In genomic region chrX:8143750-8144149, GRCm38 (mm10) we compare ENCODE assay signal across 8 mouse cellular contexts. TPM values are rescaled to one million over a fixed set of nuclear protein-coding genes. Genes with fewer than 3 reads are reported as not detected.
DNase-seq lines count a peak whose midpoint lies in the region; ATAC-seq and TF ChIP-seq lines count a peak whose summit lies in the region.

No protein-coding gene starts in this region.

- intact Hi-C loops in heart, postnatal 14 days (cut with DNase I), result no loop called here

- H3K4me1 ChIP-seq in heart, embryonic 14.5 days (ENCODE audit: control insufficient read depth in 2 of 2, insufficient read depth in 2 of 2, low read length in 2 of 2), result peaks cover 4 to 6% of the 10 kb centered on the region in 2 experiments; a peak in 2 of 4 replicates
- peaks cover 43% of the 10 kb centered on the region for H3K4me1 ChIP-seq in G1E (ENCODE audit: insufficient read depth, low read depth, low read length)
- H3K4me1 ChIP-seq in forebrain, embryonic 13.5 days, result peaks cover 17% of the 10 kb centered on the region
- 0 out of 2 replicates have a peak, but pooled peaks cover 7% of the 10 kb centered on the region for H3K4me1 ChIP-seq in limb, embryonic 14.5 days (ENCODE audit: control insufficient read depth, insufficient read depth, low read length)

- H3K27me3 ChIP-seq in heart, embryonic 14.5 days (ENCODE audit: control insufficient read depth, insufficient read depth, low read length), result no peaks in the 10 kb centered on the region
- no peaks in the 10 kb centered on the region for H3K27me3 ChIP-seq in G1E (ENCODE audit: insufficient read depth, low read length)
- H3K27me3 ChIP-seq in forebrain, embryonic 13.5 days, result no peaks in the 10 kb centered on the region
- no peaks in the 10 kb centered on the region for H3K27me3 ChIP-seq in limb, embryonic 14.5 days (ENCODE audit: control insufficient read depth, insufficient read depth, low read length)

- H3K4me2 ChIP-seq in heart, embryonic 14.5 days (ENCODE audit: low read length), result peak overlapping the region; percentile 70
- peak overlapping the region; percentile 86 for H3K4me2 ChIP-seq in forebrain, embryonic 13.5 days
- H3K4me2 ChIP-seq in limb, embryonic 14.5 days (replicated peaks; ENCODE audit: low read depth, low read length, severe bottlenecking), result peak overlapping the region; percentile 63

- no peaks in the 10 kb centered on the region for H3K9me3 ChIP-seq in heart, embryonic 14.5 days (ENCODE audit: control insufficient read depth, low read length)
- no peaks in the 10 kb centered on the region for H3K9me3 ChIP-seq in G1E (replicated peaks)
- H3K9me3 ChIP-seq in forebrain, embryonic 13.5 days (replicated peaks), result no peaks in the 10 kb centered on the region
- no peaks in the 10 kb centered on the region for H3K9me3 ChIP-seq in limb, embryonic 14.5 days (ENCODE audit: control insufficient read depth, low read length)

- ATAC-seq in heart, embryonic 14.5 days (ENCODE audit: insufficient number of reproducible peaks, insufficient read depth, low FRiP score, low read depth), result no peak
- ATAC-seq in G1E (ENCODE audit: extremely low read depth, insufficient number of reproducible peaks, low FRiP score, poor library complexity, severe bottlenecking), result no peak
- ATAC-seq in forebrain, embryonic 13.5 days, result no peak
- ATAC-seq in limb, embryonic 14.5 days (ENCODE audit: low FRiP score, low read depth), result no peak

- H3K4me3 ChIP-seq in heart, embryonic 14.5 days (ENCODE audit: control insufficient read depth in 1 of 2, insufficient read depth in 1 of 2, low read depth in 1 of 2, low read length in 2 of 2), result peak overlapping the region; percentile 65 to 93
- peak overlapping the region; percentile 79 for H3K4me3 ChIP-seq in G1E (ENCODE audit: low read depth, low read length)
- H3K4me3 ChIP-seq in forebrain, embryonic 13.5 days, result peak overlapping the region; percentile 59
- H3K4me3 ChIP-seq in limb, embryonic 14.5 days (replicated peaks; ENCODE audit: low read length), result peak overlapping the region; percentile 60

- TF ChIP-seq POLR2A in limb, embryonic 14.5 days (IDR thresholded peaks at IDR 0.05; ENCODE audit: borderline replicate concordance, extremely low read depth, insufficient read depth, insufficient read length), result no peak

- DNase-seq in heart, postnatal 14 days, result no peak
- no peak for DNase-seq in G1E (ENCODE audit: low spot score)
- no peak for DNase-seq in limb, embryonic 14.5 days (ENCODE audit: low spot score)
- DNase-seq in urinary bladder, adult 2 months (ENCODE audit: low spot score), result no peak
- DNase-seq in layer of hippocampus, adult 9-10 months (ENCODE audit: low spot score), result no peak
- DNase-seq in frontal cortex, postnatal 36 days (ENCODE audit: low spot score in 2 of 2), result no peak

- peak overlapping the region; percentile 94; the same call in 1 of the 2 replicates for H3K9ac ChIP-seq in heart, embryonic 14.5 days (ENCODE audit: low read length)
- H3K9ac ChIP-seq in forebrain, embryonic 13.5 days, result peak overlapping the region; percentile 83
- peak overlapping the region; percentile 78 for H3K9ac ChIP-seq in limb, embryonic 14.5 days (ENCODE audit: low read depth, low read length, severe bottlenecking)

- no peak overlapping the region for H3K27ac ChIP-seq in heart, embryonic 14.5 days (replicated peaks in 1 of 2; ENCODE audit: control insufficient read depth in 1 of 2, insufficient read depth in 1 of 2, low read depth in 2 of 2, low read length in 2 of 2)
- no peak overlapping the region for H3K27ac ChIP-seq in forebrain, embryonic 13.5 days
- H3K27ac ChIP-seq in limb, embryonic 14.5 days (replicated peaks; ENCODE audit: low read depth, low read length), result no peak overlapping the region

- 60% methylated on average over 7 of the region's 7 CpGs for WGBS in heart, embryonic 14.5 days
- WGBS in forebrain, embryonic 13.5 days, result 74% methylated on average over 7 of the region's 7 CpGs
- 80% methylated on average over 7 of the region's 7 CpGs for WGBS in limb, embryonic 14.5 days

- H3K36me3 ChIP-seq in heart, embryonic 14.5 days (ENCODE audit: control insufficient read depth, insufficient read depth, low read length), result peaks cover 52% of the 10 kb centered on the region
- H3K36me3 ChIP-seq in G1E (replicated peaks), result peaks cover 42% of the 10 kb centered on the region
- peaks cover 38% of the 10 kb centered on the region for H3K36me3 ChIP-seq in forebrain, embryonic 13.5 days (ENCODE audit: poor library complexity, severe bottlenecking)
- peaks cover 27% of the 10 kb centered on the region for H3K36me3 ChIP-seq in limb, embryonic 14.5 days (ENCODE audit: control insufficient read depth, insufficient read depth, low read length)

- TF ChIP-seq CTCF in G1E (IDR thresholded peaks at IDR 0.05; ENCODE audit: low read depth, low read length), result no peak

RNA-seq across cellular contexts. Expression of gene Rbm3, which starts 1.9 kb away (rescaled TPM):
- polyA plus RNA-seq in heart, embryonic 14.5 days (2014; fragmentation: Nextera tagmentation; extraction: Ambion mirVana), result 317 and 375 TPM in 2 replicates
- total RNA-seq in heart, postnatal 14 days (2021), result 100 to 1,000 TPM; 158 to 181 TPM
- 460 and 585 TPM in 2 replicates for total RNA-seq in G1E (2014; fragmentation: Nextera tagmentation)
- total RNA-seq in G1E (2017), result 1,150 and 1,311 TPM in 2 replicates
- 125 and 248 TPM in 2 replicates for polyA plus RNA-seq in G1E (2012)
- polyA plus RNA-seq in forebrain, embryonic 13.5 days (2015; fragmentation: Nextera tagmentation; extraction: Ambion mirVana), result 483 and 515 TPM in 2 replicates
- 355 and 465 TPM in 2 replicates for polyA plus RNA-seq in limb, embryonic 14.5 days (2012; rRNA removed)
- polyA plus RNA-seq in limb, embryonic 14.5 days (2014; fragmentation: Nextera tagmentation; extraction: Ambion mirVana), result 496 and 541 TPM in 2 replicates
- polyA plus RNA-seq in urinary bladder, adult 2 months (2012; rRNA removed), result 281 and 318 TPM in 2 replicates

RNA-seq across cellular contexts. Expression of gene Wdr13, which starts 11.1 kb away (rescaled TPM):
- polyA plus RNA-seq in heart, embryonic 14.5 days (2014; fragmentation: Nextera tagmentation; extraction: Ambion mirVana), result 22.7 and 26.0 TPM in 2 replicates
- total RNA-seq in heart, postnatal 14 days (2021), result 10 to 100 TPM; 67.7 to 71.3 TPM
- 22.2 and 31.1 TPM in 2 replicates for total RNA-seq in G1E (2014; fragmentation: Nextera tagmentation)
- 24.6 and 27.6 TPM in 2 replicates for total RNA-seq in G1E (2017)
- polyA plus RNA-seq in G1E (2012), result 30.1 and 34.3 TPM in 2 replicates
- polyA plus RNA-seq in forebrain, embryonic 13.5 days (2015; fragmentation: Nextera tagmentation; extraction: Ambion mirVana), result 36.2 and 43.6 TPM in 2 replicates
- polyA plus RNA-seq in limb, embryonic 14.5 days (2012; rRNA removed), result 90.6 and 127 TPM in 2 replicates
- polyA plus RNA-seq in limb, embryonic 14.5 days (2014; fragmentation: Nextera tagmentation; extraction: Ambion mirVana), result 18.7 and 19.7 TPM in 2 replicates
- 73.3 and 77.8 TPM in 2 replicates for polyA plus RNA-seq in urinary bladder, adult 2 months (2012; rRNA removed)

RNA-seq across cellular contexts. Expression of gene Tbc1d25, which starts 32.2 kb away (rescaled TPM):
- 10.4 and 12.0 TPM in 2 replicates for polyA plus RNA-seq in heart, embryonic 14.5 days (2014; fragmentation: Nextera tagmentation; extraction: Ambion mirVana)
- total RNA-seq in heart, postnatal 14 days (2021), result 1 to 10 TPM; 4.1 to 4.2 TPM
- total RNA-seq in G1E (2014; fragmentation: Nextera tagmentation) (9.7 and 15.0 TPM in 2 replicates), G1E (2017) (6.3 and 6.5 TPM in 2 replicates)
- polyA plus RNA-seq in G1E (2012), result 3.5 and 4.4 TPM in 2 replicates
- polyA plus RNA-seq in forebrain, embryonic 13.5 days (2015; fragmentation: Nextera tagmentation; extraction: Ambion mirVana), result 14.2 and 15.7 TPM in 2 replicates
- 19.4 and 25.3 TPM in 2 replicates for polyA plus RNA-seq in limb, embryonic 14.5 days (2012; rRNA removed)
- 12.2 and 16.2 TPM in 2 replicates for polyA plus RNA-seq in limb, embryonic 14.5 days (2014; fragmentation: Nextera tagmentation; extraction: Ambion mirVana)
- 11.2 and 11.7 TPM in 2 replicates for polyA plus RNA-seq in urinary bladder, adult 2 months (2012; rRNA removed)

RNA-seq across cellular contexts. Expression of gene Ebp, which starts 49.6 kb away (rescaled TPM):
- polyA plus RNA-seq in heart, embryonic 14.5 days (2014; fragmentation: Nextera tagmentation; extraction: Ambion mirVana), result 28.0 and 28.5 TPM in 2 replicates
- total RNA-seq in heart, postnatal 14 days (2021), result 10 to 100 TPM; 19.0 to 24.7 TPM
- total RNA-seq in G1E (2014; fragmentation: Nextera tagmentation) (11.1 and 17.1 TPM in 2 replicates), G1E (2017) (52.7 and 84.7 TPM in 2 replicates)
- polyA plus RNA-seq in G1E (2012), result 2.2 and 2.3 TPM in 2 replicates
- 21.2 and 21.5 TPM in 2 replicates for polyA plus RNA-seq in forebrain, embryonic 13.5 days (2015; fragmentation: Nextera tagmentation; extraction: Ambion mirVana)
- polyA plus RNA-seq in limb, embryonic 14.5 days (2012; rRNA removed), result 27.7 and 28.3 TPM in 2 replicates
- 32.8 and 33.4 TPM in 2 replicates for polyA plus RNA-seq in limb, embryonic 14.5 days (2014; fragmentation: Nextera tagmentation; extraction: Ambion mirVana)
- 30.5 and 33.0 TPM in 2 replicates for polyA plus RNA-seq in urinary bladder, adult 2 months (2012; rRNA removed)

RNA-seq across cellular contexts. Expression of gene Was, which starts 53.5 kb away (rescaled TPM):
- polyA plus RNA-seq in heart, embryonic 14.5 days (2014; fragmentation: Nextera tagmentation; extraction: Ambion mirVana), result 0.24 and 0.54 TPM in 2 replicates
- 1 to 10 TPM; 2.7 to 4.0 TPM for total RNA-seq in heart, postnatal 14 days (2021)
- 86.1 and 101 TPM in 2 replicates for total RNA-seq in G1E (2014; fragmentation: Nextera tagmentation)
- total RNA-seq in G1E (2017), result 99.6 and 105 TPM in 2 replicates
- 198 and 247 TPM in 2 replicates for polyA plus RNA-seq in G1E (2012)
- 0.10 TPM in 1 of 2 replicates, not detected in the other for polyA plus RNA-seq in forebrain, embryonic 13.5 days (2015; fragmentation: Nextera tagmentation; extraction: Ambion mirVana)
- polyA plus RNA-seq in limb, embryonic 14.5 days (2012; rRNA removed), result 2.6 and 3.5 TPM in 2 replicates
- polyA plus RNA-seq in limb, embryonic 14.5 days (2014; fragmentation: Nextera tagmentation; extraction: Ambion mirVana), result 0.92 and 0.97 TPM in 2 replicates
- 3.8 and 3.9 TPM in 2 replicates for polyA plus RNA-seq in urinary bladder, adult 2 months (2012; rRNA removed)
